Mouse (Mus musculus): ENCODE results near the gene Sco1. TPM values are rescaled to one million over a fixed set of nuclear protein-coding genes. Genes with fewer than 3 reads are reported as not detected.

The Sco1 gene
- polyA plus RNA-seq, 1 experiment from 2014 or later, result 21.7 TPM

GRCm38 (mm10) chr11:67077435-67077834, 25.0 kb downstream of the Sco1 start:
- H3K4me3 ChIP-seq (ENCODE audit: low read depth, low read length), result no peak overlapping the region
- H3K36me3 ChIP-seq (ENCODE audit: control insufficient read depth, insufficient read depth, low read length), result no peaks in the 10 kb centered on the region
- no peaks in the 10 kb centered on the region for H3K27me3 ChIP-seq (ENCODE audit: control insufficient read depth, insufficient read depth, low read length)
- ATAC-seq (ENCODE audit: insufficient number of reproducible peaks, low FRiP score, low TSS enrichment, low read depth), result no peak
- DNase-seq (ENCODE audit: low spot score), result no peak
- H3K9ac ChIP-seq (ENCODE audit: low read length), result no peak overlapping the region
- no peak overlapping the region for H3K4me2 ChIP-seq (ENCODE audit: low read depth, severe bottlenecking)
- H3K9me3 ChIP-seq (ENCODE audit: control insufficient read depth, low read length), result no peaks in the 10 kb centered on the region
- no peak overlapping the region for H3K27ac ChIP-seq (replicated peaks; ENCODE audit: low read depth, low read length)
- 54% methylated on average over 3 of the region's 3 CpGs for WGBS
- H3K4me1 ChIP-seq (ENCODE audit: control insufficient read depth, insufficient read depth, low read length), result no peaks in the 10 kb centered on the region

DNA sequence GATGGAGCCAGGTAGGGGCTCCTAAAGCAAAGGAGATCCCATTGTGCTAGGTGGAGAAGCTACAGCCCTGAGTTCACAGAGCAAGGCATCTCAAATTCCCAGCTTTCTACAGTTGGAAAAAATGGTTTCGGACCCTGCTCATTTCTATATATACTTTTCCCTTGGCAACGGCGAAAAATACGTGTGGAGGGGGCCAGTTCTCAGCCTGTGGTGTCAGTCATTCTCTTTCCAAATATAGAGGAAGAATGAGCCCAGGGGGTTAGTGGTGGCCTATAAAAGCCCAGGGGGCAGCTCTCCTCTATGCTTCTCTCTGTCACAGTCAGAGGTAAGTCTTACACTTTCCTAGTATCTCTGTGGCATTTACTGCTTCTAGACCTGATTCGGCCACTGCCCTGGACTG, 25.5 kb downstream of the Sco1 start, which contains the start of gene Myh3:
Gene Myh3, plus strand, starts transcription at position 301 of the 400 bp plus-strand sequence.
- DNase-seq (ENCODE audit: low spot score) (no peak), ATAC-seq (ENCODE audit: insufficient number of reproducible peaks, low FRiP score, low TSS enrichment, low read depth) (no peak)
- no peak within 1 kb of the TSS for H3K4me2 ChIP-seq (ENCODE audit: low read depth, severe bottlenecking)
- H3K36me3 ChIP-seq (ENCODE audit: control insufficient read depth, insufficient read depth, low read length), result no peaks in the 10 kb centered on the region
- H3K27ac ChIP-seq (replicated peaks; ENCODE audit: low read depth, low read length), result no peak within 1 kb of the TSS
- H3K27me3 ChIP-seq (ENCODE audit: control insufficient read depth, insufficient read depth, low read length), result no peaks in the 10 kb centered on the region
- WGBS, result 89% methylated on average over 5 of the region's 5 CpGs
- no peak within 1 kb of the TSS for H3K4me3 ChIP-seq (ENCODE audit: low read depth, low read length)
- no peak within 1 kb of the TSS for H3K9ac ChIP-seq (ENCODE audit: low read length)
- H3K4me1 ChIP-seq (ENCODE audit: control insufficient read depth, insufficient read depth, low read length), result no peaks in the 10 kb centered on the region
- no peaks in the 10 kb centered on the region for H3K9me3 ChIP-seq (ENCODE audit: control insufficient read depth, low read length)

DNA sequence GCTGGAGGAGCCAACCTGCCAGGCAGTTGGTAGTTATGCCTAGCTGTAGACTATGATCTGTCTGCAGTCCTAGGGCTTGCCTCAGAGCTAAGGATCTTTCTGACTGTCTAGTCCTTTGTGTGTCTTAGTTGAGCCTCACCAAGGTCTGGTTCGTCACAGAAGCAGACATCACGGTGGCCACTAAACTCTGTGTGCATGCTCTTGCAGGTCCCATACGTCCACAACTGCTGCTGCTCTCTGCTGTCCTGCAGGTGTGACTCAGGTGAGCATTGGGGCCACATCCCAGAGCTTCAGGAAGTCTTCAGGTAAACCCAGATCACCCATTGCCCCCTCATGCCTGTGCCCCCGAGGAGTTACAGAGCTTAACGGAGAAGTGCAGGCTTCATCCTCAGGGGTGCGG, 26.4 kb downstream of the Sco1 start:
- peaks cover under 1% of the 10 kb centered on the region for H3K27me3 ChIP-seq (ENCODE audit: control insufficient read depth, insufficient read depth, low read length)
- no peak overlapping the region for H3K4me3 ChIP-seq (ENCODE audit: low read depth, low read length)
- no peaks in the 10 kb centered on the region for H3K9me3 ChIP-seq (ENCODE audit: control insufficient read depth, low read length)
- ATAC-seq (ENCODE audit: insufficient number of reproducible peaks, low FRiP score, low TSS enrichment, low read depth), result no peak
- H3K4me2 ChIP-seq (ENCODE audit: low read depth, severe bottlenecking), result no peak overlapping the region
- no peaks in the 10 kb centered on the region for H3K36me3 ChIP-seq (ENCODE audit: control insufficient read depth, insufficient read depth, low read length)
- H3K27ac ChIP-seq (replicated peaks; ENCODE audit: low read depth, low read length), result no peak overlapping the region
- 87% methylated on average over 6 of the region's 6 CpGs for WGBS
- H3K4me1 ChIP-seq (ENCODE audit: control insufficient read depth, insufficient read depth, low read length), result no peaks in the 10 kb centered on the region
- no peak overlapping the region for H3K9ac ChIP-seq (ENCODE audit: low read length)
- DNase-seq (ENCODE audit: low spot score), result no peak

- Histone ChIP-seq H3K9ac (ENCODE audit: low read length) (no peak overlapping the region), H3K4me1 (ENCODE audit: control insufficient read depth, insufficient read depth, low read length) (no peaks in the 10 kb centered on the region), H3K36me3 (ENCODE audit: control insufficient read depth, insufficient read depth, low read length) (no peaks in the 10 kb centered on the region), H3K9me3 (ENCODE audit: control insufficient read depth, low read length) (no peaks in the 10 kb centered on the region), H3K4me3 (ENCODE audit: low read depth, low read length) (no peak overlapping the region), H3K4me2 (ENCODE audit: low read depth, severe bottlenecking) (no peak overlapping the region), H3K27ac (replicated peaks; ENCODE audit: low read depth, low read length) (no peak overlapping the region), H3K27me3 (ENCODE audit: control insufficient read depth, insufficient read depth, low read length) (peaks cover 9% of the 10 kb centered on the region)
- WGBS, result 79% methylated on average over 11 of the region's 11 CpGs
- ATAC-seq (ENCODE audit: insufficient number of reproducible peaks, low FRiP score, low TSS enrichment, low read depth) (no peak), DNase-seq (ENCODE audit: low spot score) (no peak)
Measured at GRCm38 (mm10) chr11:67079740-67080139, 27.3 kb downstream of the Sco1 start.

GRCm38 (mm10) chr11:67080168-67080567, 27.7 kb downstream of the Sco1 start:
- Histone ChIP-seq H3K4me3 (ENCODE audit: low read depth, low read length) (no peak overlapping the region), H3K27ac (replicated peaks; ENCODE audit: low read depth, low read length) (no peak overlapping the region)

GRCm38 (mm10) chr11:67081125-67081649, 28.7 kb downstream of the Sco1 start:
- peaks cover 13% of the 10 kb centered on the region for H3K27me3 ChIP-seq (ENCODE audit: control insufficient read depth, insufficient read depth, low read length)
- H3K4me2 ChIP-seq (ENCODE audit: low read depth, severe bottlenecking), result no peak overlapping the region
- no peak overlapping the region for H3K27ac ChIP-seq (replicated peaks; ENCODE audit: low read depth, low read length)
- no peak overlapping the region for H3K9ac ChIP-seq (ENCODE audit: low read length)
- no peak overlapping the region for H3K4me3 ChIP-seq (ENCODE audit: low read depth, low read length)
- 5% methylated on average over 11 of the region's 11 CpGs for WGBS
- H3K9me3 ChIP-seq (ENCODE audit: control insufficient read depth, low read length), result no peaks in the 10 kb centered on the region
- peak; percentile 75 for DNase-seq (ENCODE audit: low spot score)
- peak; percentile 80 for ATAC-seq (ENCODE audit: insufficient number of reproducible peaks, low FRiP score, low TSS enrichment, low read depth)
- H3K36me3 ChIP-seq (ENCODE audit: control insufficient read depth, insufficient read depth, low read length), result no peaks in the 10 kb centered on the region
- no peaks in the 10 kb centered on the region for H3K4me1 ChIP-seq (ENCODE audit: control insufficient read depth, insufficient read depth, low read length)

More at GRCm38 (mm10) chr11:67080168-67080567, 27.7 kb downstream of the Sco1 start:
- Histone ChIP-seq H3K4me2 (ENCODE audit: low read depth, severe bottlenecking) (no peak overlapping the region), H3K36me3 (ENCODE audit: control insufficient read depth, insufficient read depth, low read length) (no peaks in the 10 kb centered on the region), H3K9ac (ENCODE audit: low read length) (no peak overlapping the region), H3K4me1 (ENCODE audit: control insufficient read depth, insufficient read depth, low read length) (no peaks in the 10 kb centered on the region), H3K9me3 (ENCODE audit: control insufficient read depth, low read length) (no peaks in the 10 kb centered on the region), H3K27me3 (ENCODE audit: control insufficient read depth, insufficient read depth, low read length) (peaks cover 13% of the 10 kb centered on the region)
- 5% methylated on average over 3 of the region's 3 CpGs for WGBS
- ATAC-seq (ENCODE audit: insufficient number of reproducible peaks, low FRiP score, low TSS enrichment, low read depth) (no peak), DNase-seq (ENCODE audit: low spot score) (peak; percentile 75)

DNA sequence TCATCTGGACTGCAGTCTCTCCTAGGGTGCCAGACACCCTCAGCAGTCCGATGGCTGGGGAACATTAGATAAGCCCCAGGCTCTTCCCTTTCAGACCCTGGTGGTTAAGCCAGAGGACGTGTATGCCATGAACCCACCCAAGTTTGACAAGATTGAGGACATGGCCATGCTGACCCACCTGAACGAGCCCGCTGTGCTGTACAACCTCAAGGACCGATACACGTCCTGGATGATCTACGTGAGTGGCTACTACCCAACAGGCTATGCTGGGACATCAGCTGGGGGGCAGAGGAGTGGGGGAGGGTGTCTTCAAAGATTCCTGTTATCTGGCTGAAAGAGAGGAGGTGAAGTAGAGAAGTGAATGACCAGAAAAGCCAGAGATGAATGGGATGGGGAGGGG, 29.7 kb downstream of the Sco1 start:
- H3K4me2 ChIP-seq (ENCODE audit: low read depth, severe bottlenecking), result no peak overlapping the region
- H3K9me3 ChIP-seq (ENCODE audit: control insufficient read depth, low read length), result no peaks in the 10 kb centered on the region
- WGBS, result 89% methylated on average over 7 of the region's 7 CpGs
- peaks cover 13% of the 10 kb centered on the region for H3K27me3 ChIP-seq (ENCODE audit: control insufficient read depth, insufficient read depth, low read length)
- ATAC-seq (ENCODE audit: insufficient number of reproducible peaks, low FRiP score, low TSS enrichment, low read depth) (no peak), DNase-seq (ENCODE audit: low spot score) (no peak)
- H3K36me3 ChIP-seq (ENCODE audit: control insufficient read depth, insufficient read depth, low read length), result no peaks in the 10 kb centered on the region
- H3K4me1 ChIP-seq (ENCODE audit: control insufficient read depth, insufficient read depth, low read length), result no peaks in the 10 kb centered on the region
- H3K4me3 ChIP-seq (ENCODE audit: low read depth, low read length), result no peak overlapping the region
- H3K9ac ChIP-seq (ENCODE audit: low read length), result no peak overlapping the region
- no peak overlapping the region for H3K27ac ChIP-seq (replicated peaks; ENCODE audit: low read depth, low read length)

DNA sequence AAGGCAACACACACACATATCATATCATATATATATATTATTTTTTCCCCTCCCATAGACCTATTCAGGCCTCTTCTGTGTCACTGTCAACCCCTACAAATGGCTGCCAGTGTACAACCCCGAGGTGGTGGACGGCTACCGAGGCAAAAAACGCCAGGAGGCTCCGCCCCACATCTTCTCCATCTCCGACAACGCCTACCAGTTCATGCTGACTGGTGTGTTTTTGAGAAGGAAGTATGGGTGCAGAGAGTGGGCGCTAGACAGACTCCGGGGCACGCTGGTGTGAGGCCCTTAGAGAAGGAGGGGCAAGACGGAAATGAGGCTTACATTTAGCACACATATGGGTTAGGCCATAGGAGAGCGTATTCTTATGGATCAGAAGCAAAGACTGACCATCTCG, 30.3 kb downstream of the Sco1 start:
- WGBS, result 81% methylated on average over 13 of the region's 13 CpGs
- ATAC-seq (ENCODE audit: insufficient number of reproducible peaks, low FRiP score, low TSS enrichment, low read depth) (no peak), DNase-seq (ENCODE audit: low spot score) (no peak)
- Histone ChIP-seq H3K36me3 (ENCODE audit: control insufficient read depth, insufficient read depth, low read length) (no peaks in the 10 kb centered on the region), H3K4me3 (ENCODE audit: low read depth, low read length) (no peak overlapping the region), H3K9me3 (ENCODE audit: control insufficient read depth, low read length) (no peaks in the 10 kb centered on the region), H3K4me2 (ENCODE audit: low read depth, severe bottlenecking) (no peak overlapping the region), H3K4me1 (ENCODE audit: control insufficient read depth, insufficient read depth, low read length) (no peaks in the 10 kb centered on the region), H3K27me3 (ENCODE audit: control insufficient read depth, insufficient read depth, low read length) (peaks cover 13% of the 10 kb centered on the region), H3K27ac (replicated peaks; ENCODE audit: low read depth, low read length) (no peak overlapping the region), H3K9ac (ENCODE audit: low read length) (no peak overlapping the region)

DNA sequence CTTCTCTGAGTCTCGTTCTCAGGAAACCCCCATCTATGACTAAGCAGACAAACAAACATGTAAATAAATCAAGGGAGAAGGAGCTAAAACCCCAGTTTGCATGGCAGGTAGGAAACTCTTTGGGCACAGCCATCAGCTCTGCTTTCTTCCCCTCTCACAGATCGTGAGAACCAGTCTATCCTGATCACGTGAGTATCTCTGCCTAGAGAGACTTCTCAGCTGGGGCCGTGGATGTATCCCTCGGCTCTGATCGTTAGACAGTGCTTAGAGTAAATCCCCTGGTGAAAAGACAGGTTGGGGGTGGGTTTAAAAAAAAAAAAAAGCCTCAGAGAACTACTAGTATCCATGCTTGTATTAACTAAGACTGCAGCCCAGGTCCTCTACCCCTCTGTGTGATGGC, 30.8 kb downstream of the Sco1 start:
- 75% methylated on average over 6 of the region's 6 CpGs for WGBS
- peaks cover 13% of the 10 kb centered on the region for H3K27me3 ChIP-seq (ENCODE audit: control insufficient read depth, insufficient read depth, low read length)
- no peaks in the 10 kb centered on the region for H3K9me3 ChIP-seq (ENCODE audit: control insufficient read depth, low read length)
- no peaks in the 10 kb centered on the region for H3K4me1 ChIP-seq (ENCODE audit: control insufficient read depth, insufficient read depth, low read length)
- no peak overlapping the region for H3K27ac ChIP-seq (replicated peaks; ENCODE audit: low read depth, low read length)
- no peak overlapping the region for H3K9ac ChIP-seq (ENCODE audit: low read length)
- no peak overlapping the region for H3K4me2 ChIP-seq (ENCODE audit: low read depth, severe bottlenecking)
- no peak for DNase-seq (ENCODE audit: low spot score)
- H3K4me3 ChIP-seq (ENCODE audit: low read depth, low read length), result no peak overlapping the region
- no peaks in the 10 kb centered on the region for H3K36me3 ChIP-seq (ENCODE audit: control insufficient read depth, insufficient read depth, low read length)
- ATAC-seq (ENCODE audit: insufficient number of reproducible peaks, low FRiP score, low TSS enrichment, low read depth), result no peak
